Mouse (Mus musculus): ENCODE results near the gene Gpha2.

DNA sequence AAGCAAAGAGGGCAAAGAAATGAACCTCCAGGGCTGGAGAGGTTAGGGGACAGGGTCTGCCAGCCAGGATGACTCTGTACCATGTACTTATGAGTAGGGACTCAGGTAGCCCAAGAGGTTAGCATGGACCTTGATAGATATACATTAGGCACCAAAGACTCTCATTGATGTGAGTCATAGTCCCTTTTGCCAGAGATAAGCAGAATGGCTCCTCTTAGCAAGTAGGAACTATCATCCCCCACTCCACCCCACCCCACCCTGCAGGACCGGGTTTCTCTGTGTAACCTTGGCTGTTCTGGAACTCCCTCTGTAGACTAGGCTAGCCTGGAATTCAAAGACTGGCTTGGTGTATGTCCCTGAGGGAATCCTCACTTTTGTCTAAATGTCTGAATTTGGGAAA is 14.0 kb downstream of the Gpha2 start:
- TF ChIP-seq POLR2A (IDR thresholded peaks at IDR 0.05; ENCODE audit: insufficient read depth, low read depth, low read length) (no peak), CTCF (IDR thresholded peaks at IDR 0.05; ENCODE audit: insufficient read depth, low read depth, low read length) (no peak)

All from olfactory bulb, adult 2 months (tissue).